Mouse (Mus musculus) frontal cortex, adult (tissue): ENCODE data around the gene Exosc1.

Experiments used
- ATAC-seq: cut with Nextera tagmentation; 2 replicates; pipeline ENCODE4 v1.9.2; 2017; ENCODE audit warnings: mild to moderate bottlenecking, moderate library complexity, mixed read lengths; ENCODE audit not compliant: low TSS enrichment

Gene Exosc1

DNA sequence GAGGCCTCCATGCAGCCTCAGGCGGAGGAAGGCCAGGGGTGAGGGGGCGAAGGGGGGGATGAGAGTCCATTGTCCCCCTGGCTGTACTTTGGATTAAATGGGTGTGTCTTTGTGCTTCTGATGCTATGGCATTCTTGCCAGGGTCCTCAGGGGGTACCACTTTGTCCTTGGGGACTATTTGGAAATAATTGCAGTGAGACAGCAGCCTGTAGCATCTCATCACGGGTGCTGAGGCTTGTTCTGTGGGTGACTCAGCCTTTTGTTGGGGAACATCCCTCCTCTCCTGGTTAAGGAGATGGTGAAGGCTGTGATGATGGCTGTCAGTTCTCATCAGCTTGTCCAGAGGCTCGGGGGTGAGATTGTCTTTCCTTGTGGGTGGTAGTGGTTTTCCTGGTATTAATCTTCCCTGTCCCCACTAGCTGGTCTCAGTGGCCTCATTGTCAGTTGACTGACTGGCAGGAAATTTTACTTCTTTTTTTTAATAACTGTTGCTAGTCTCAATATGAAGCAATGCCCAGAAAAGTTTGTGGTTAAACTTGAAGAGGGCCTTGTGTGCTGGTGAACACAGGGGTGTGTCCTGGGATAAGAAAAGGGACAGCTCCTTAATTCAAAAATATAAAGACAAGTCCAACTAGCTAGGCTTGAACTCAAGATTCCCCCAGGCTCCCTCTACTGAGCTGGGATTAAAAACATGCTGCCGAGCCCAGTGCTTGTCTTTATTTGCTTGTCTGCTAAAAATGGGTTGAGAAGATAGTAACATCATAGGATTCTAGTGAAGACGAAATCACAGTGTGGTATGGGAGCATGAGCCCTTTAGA is 19.2 kb downstream of the Exosc1 start:
- no peak for ATAC-seq

DNA sequence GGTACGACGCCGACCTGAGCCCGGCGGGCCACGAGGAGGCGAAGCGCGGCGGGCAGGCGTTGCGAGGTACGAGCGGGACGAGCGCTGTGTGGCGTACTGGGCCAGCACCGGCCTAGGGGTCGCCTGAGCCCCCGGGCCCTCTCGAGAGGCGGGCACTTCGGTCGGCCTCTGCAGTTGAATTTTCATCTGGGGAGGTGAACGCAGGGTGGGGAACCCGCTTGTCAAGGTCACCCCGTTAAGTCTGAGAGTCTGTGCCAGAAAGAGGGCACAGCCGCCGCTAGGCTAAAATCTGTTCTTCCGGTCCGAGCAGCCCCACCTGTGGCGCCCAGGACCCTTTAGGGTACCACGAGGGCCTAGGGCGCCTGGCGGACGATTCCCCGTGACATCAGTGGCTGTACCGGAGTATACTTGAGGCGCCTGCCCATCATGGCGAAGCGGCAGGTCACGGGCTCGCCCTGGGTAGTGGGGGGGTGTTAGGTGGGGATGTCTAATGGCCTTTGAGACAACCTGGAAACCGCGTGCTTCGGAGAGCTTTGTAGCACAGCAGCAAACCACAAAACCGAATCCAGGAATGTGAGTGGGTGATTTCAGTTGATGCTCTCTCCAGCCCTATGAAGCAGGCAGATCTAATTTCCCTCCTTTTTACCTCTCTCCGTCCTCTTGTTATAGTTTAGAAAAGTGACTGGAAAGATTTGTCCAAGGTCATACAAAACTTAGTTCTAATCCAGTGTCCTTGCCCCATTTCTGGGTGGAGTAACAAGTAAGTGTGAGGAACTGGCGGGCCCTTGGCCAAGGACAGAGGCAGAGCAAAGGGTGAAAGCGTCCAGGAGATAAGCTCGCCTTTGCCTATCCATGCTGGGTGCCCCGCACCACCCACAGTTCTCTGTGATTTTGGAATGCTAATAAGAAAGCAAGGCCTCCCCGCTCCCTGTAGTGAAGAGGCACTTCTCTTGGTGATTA is 20.8 kb downstream of the Exosc1 start:
- ATAC-seq: peak; percentile 31

DNA sequence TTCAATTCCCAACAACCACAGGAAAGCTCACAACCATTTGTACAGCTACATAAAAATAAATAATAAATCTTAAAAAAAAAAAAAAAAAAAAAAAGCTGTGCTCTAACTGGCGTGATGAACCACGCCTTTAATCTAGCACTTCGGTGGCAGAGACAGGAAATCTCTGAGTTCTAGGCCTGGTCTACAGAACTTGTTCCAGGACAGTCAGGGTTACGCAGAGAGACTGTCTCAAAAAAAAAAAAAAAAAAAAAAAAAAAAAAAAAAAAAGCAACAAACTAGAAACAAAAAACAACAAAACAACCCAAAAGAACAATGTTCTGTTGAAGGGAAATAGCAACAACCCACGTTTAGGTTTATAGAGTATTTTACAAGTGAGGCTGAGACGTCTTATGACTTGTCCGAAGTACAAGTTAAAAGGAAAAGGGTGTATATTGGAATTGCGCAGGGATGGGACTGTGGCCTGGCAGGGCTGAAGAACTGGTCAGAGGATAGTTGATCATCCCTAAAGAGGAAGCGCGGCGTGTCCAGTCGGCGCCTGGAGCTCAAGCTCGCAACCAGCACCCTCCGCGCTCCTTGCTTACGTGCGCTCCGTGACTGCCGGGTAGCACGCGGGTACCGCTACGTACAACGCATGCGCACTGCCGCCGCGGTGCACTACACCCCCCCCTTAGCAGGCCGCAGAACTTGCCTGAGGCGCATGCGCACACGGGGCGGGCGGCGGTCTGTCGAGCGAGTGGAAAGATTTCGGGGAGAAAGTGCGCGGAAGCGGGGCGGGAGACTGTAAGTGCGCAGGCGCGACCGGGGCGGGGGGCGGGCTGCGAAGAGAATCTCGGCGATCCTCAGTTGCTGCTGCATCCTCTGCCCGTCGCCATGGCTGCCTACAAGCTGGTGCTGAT is 21.8 kb downstream of the Exosc1 start, which contains the start of gene Pgam1:
Gene Pgam1 (plus strand): TSS at position 746 of the 896 bp plus-strand sequence.
- ATAC-seq: peak; percentile 91

DNA sequence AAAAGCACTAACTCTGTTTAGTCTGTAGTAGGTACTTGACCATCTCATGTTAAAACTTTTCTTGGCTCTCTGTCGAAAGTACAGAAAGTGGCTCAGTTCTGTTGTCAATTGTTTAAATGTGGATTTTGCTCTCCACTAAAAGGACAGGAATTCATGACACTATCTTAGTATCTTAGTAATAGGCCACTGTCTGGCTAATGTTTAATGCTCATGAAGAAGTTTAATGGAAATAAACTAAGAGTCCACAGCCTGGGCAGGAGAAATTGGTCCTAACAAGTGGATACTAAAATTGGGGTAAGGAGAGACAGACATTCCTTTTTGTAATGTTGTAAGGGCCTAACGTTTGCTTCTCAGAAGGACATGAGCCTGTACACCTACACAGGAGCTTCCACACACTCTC is 22.8 kb downstream of the Exosc1 start:
- no peak for ATAC-seq

DNA sequence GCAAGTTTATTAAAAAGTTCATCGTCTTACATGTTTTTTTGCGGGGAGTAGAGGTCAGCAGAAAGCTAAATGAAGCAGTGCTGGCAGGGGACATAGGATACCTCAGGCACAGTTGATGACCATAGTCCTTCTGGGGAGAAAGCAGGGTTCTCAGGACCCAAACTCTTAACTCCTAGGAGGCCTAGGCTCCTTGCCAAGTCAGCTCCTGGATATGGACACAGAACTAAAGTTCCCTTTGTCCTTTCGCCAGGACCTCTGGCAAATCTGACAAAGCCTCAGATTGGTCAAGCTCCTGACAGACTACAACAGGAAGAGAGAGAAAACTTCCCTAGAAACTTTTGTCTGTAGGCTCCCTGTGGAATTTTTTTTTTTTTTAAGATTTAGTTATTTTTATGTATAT is 24.5 kb downstream of the Exosc1 start:
- ATAC-seq: no peak

DNA sequence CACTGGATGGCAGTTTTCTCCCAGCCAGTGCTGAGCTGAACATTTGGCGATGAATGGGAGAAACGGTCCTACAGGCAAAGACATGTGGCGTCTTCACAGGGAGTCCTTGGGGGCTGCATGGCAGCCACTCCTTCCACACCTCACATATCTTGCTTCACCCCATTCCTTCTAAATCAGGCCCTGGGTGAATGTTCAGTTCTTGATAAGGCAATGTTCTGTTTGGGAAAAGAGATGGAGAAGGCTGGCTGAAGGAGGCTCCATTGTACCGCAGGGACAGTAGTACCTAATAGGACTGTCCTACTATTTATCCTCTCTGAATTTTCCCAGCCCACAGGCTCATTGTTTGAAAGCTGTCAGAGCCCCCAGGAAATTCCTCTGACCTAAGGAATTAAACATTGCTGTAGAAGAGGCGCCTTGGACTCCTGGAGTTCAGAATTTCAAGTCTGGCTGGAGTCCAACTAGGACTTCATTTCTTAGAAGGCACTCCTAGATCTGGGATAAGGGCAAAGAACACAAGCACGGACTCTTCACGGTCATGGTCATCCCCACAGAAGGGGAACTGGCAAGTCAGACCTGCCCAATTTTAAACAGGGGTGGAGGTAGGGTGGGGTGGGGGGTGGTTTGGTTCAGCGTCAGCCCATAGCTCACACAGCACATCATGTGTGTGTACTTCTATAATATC is 26.0 kb downstream of the Exosc1 start:
- ATAC-seq: 0 out of 2 replicates have a peak, but pooled peaks have one; percentile 32

DNA sequence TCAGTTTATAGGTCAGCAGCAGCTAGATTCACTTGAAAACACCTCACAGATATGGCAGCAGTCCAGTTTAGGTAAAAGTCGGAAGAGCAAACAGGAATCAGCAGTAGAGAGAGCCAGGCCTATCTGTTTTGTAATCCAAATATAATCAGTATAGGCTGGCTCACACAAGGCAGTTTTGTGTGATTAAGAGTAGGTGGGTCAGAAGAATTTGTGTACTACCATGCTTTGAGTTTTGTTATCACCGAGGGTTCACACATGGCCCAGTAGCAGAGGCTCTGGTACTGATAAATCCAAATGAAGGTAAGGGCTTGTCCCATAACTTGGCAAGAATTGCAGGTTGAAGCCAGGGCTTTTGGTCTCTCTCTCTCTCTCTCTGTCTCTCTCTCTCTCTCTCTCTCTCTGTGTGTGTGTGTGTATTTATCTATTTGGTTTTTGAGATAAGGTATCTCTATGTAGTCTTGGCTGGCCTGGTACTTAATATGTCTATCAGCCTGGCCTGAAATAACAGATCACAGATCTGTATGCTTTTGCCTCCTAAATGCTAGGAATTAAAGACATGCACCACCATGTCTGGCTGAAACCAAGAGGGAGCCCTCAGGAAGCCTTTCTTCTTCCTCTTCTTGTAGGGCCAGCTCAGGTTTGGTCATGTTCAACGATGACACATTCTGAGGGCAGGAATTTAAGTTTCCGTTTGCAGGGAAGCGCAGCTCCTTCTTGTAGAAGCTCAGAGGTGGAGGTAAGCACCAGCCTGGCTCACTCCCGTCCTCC is 26.7 kb downstream of the Exosc1 start:
- ATAC-seq: no peak; the same call in 1 of the 2 replicates

DNA sequence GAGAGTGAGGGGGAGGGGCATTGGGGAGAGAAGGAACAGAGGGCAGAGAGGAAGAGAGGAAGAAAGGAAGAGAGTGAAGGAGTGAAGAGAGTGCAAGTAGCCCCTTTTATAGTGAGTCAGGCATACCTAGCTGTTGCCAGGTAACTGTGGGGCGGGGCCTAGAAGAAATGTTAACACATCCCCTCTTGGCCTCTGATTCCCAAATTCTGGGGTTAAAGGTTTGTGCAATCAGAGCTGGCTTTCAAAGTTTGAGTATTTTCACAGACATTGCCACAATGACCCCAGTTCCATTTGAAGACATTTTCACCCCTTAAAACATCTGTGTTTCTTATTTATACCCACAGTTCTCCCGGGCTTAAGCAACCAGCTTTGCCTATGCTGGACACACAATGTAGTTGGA is 28.0 kb downstream of the Exosc1 start:
- ATAC-seq: no peak

DNA sequence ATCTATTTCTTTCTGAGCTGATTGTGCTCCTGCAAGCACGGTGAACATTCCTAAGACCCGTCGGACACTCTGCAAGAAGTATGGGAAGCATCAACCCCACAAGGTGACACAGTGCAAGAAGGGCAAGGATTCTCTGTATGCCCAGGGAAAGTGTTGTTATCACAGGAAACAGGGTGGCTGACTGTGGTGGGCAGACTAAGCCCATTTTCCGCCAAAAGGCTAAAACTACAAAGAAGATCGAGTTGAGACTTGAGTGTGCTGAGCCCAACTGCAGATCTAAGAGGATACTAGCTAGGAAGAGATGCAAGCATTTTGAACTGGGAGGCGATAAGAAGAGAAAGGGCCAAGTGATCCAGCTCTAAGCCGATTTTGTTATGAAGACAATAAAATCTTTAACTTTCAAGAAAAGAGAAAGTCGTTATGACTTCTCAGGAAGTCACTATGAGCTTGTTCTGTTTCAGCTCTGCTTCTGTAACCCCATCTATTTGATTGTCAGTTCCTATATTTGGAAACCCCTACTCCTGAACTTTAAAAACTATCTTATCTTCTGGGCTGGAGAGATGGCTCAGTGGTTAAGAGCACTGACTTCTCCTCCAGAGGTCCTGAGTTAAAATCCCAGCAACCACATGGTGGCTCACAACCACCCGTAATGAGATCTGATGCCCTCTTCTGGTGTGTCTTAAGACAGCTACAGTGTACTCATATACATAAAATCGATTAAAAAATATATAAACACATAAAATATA is 30.2 kb downstream of the Exosc1 start:
- no peak for ATAC-seq

DNA sequence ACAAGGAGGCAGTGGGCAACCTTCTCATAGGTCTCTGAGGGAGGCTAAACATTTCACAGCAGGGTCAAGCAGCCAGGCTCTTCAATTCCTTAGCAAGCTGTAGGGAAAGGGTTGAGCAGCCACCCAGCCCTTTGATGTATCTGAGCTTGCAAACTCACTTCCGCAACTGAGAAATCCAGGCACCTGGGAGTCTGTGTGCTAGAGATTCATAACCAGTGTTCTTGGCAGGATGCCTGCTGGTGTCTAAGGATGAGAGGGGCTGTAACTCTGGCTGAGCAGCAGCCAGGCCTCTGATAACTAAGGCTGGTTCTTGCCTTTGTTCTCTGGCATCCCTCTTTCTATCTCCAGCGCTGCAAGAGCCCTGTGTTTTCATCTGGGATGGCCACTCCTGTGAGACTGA is 31.5 kb downstream of the Exosc1 start:
- no peak for ATAC-seq

DNA sequence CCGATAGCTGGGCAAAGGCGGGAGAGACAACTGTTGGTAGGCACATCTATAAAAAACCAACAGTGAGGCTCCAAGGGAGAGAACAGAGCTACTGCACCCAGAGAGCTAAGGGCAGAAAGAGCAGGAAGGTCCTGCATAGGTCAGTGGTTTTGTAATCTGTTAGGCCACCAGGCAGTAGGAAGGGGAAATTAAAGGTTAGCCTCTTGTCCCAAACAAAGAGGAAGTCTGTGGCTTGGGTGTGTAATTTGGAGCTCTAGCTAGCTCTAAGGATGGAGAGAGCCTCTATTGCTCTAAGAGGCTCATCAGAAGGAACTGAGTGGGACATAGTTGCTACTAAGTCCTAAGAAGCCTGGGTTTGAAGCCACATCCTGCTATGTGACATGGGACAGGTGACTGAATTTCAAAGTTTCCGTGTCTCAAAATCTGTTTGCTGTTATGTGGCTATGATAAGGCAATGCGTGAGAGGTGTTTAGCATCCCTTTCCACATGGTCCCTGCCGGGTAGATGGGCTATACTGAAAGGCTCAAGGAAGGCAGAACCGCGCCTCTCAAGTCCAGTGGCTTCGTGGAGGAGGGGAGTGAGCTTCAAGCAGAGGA is 32.6 kb downstream of the Exosc1 start:
- no peak for ATAC-seq

DNA sequence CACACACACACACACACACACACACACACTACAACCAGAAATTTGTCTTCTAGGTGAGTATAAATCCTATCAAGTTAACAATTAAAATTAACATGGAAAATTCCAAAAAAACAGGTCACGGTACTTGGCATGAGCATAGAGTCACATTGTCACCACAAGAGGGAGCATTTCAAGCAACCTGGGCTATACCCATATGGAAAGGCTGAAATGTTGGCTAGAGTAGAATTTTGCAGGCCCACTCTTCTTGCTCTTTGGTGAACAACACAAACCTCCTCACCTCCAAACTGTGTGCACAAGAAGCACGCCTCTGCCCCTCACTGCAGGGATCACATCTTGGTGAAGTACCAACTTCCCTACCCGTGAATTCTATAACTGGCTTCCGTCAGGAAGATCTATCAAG is 34.4 kb downstream of the Exosc1 start:
- ATAC-seq: peak; percentile 54

DNA sequence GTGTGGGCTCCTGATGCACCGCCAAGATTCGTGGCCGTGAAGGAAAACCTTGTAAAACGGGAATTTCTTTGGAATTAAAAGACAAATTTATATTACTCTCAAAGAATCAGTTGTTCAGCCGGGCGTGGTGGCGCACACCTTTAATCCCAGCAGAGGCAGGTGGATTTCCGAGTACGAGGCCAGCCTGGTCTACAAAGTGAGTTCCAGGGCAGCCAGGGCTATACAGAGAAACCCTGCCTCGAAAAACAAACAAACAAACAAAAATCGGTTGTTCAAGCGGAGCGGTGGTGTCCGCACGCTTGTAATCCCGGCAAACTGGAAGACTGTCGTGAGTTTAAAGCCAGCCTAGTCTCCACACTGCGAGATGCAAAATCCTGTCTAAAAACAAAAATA is 36.9 kb downstream of the Exosc1 start:
- no peak for ATAC-seq

DNA sequence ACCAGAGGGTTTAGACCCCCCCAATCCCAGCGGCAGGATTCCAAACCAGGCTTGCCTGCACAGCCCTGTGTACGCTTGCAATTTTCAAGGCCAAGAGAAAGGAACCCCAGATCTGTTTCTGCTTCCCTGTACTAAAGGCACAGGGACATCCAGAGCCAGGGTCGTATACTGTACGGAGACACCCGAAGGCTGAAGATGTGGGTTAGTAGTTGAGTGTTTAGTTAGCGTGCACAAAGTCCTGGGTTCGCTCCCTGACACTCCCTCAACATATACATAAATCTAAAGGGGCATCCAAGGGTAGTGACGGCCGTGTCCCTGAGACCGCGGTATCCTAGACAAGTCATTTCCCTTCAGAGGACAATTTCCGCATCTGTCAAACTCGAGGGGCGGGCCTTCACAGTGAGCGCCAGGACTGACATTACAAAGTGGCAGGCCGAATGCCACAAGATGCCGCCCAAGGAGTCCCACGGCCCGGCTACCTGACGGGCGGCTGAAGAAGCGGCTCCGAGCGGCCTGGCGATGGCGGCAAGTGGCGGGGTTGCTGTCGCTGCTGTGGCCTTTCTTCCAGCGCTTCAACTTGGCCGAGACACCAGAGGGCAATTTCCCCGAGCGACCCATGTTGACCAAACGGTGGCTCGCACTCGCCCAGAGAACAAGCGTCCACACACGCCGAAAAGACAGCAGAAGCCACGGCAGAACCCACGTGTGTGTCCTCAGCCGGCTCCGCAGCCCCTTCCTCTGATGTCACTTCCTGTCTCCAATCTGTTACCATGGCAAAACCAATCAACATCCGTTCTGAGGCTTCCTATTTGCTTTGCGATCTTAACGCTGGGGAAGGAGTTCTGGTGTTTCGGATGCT is 37.5 kb downstream of the Exosc1 start, which contains the start of gene Rrp12:
Gene Rrp12 (minus strand): TSS at position 714 of the 859 bp plus-strand sequence.
- ATAC-seq: peak; percentile 99

DNA sequence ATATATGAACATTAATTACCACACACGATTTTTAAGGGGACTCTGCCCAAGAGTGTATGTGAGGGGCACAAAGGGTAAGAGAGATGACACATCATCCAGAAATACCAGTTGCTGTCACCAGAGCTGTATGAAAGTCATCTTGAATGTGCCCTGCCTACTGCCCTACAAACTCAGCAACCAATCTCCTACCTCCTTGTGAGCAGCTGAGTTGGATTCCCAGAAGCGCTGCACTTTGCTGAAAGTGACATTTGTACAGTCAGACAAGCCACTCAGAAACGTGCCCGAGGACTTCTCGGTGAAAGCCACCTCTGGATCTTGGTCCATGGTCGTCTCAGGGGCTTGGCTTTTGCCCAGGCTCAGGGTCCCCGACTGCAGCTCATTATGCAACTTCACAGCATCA is 38.3 kb downstream of the Exosc1 start:
- no peak for ATAC-seq

DNA sequence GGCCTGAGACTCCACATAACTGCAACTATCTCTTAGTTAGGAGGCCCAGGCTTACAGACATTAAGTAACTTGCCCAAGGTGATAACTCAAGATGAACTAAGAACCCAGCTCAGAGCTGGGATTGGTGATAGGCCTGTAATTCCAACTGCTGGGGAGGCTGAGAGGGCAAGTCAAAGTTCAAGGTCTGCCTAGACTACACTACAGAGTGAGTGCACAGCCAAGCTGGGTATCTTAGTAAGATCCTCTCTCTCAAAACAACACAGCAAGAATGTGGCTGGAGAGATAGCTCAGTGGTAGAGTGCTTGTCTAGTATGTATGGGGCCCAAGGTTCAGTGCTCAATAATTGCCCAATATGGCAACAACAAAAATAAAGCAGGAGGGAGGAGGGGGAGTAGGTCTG is 45.0 kb downstream of the Exosc1 start:
- ATAC-seq: no peak

DNA sequence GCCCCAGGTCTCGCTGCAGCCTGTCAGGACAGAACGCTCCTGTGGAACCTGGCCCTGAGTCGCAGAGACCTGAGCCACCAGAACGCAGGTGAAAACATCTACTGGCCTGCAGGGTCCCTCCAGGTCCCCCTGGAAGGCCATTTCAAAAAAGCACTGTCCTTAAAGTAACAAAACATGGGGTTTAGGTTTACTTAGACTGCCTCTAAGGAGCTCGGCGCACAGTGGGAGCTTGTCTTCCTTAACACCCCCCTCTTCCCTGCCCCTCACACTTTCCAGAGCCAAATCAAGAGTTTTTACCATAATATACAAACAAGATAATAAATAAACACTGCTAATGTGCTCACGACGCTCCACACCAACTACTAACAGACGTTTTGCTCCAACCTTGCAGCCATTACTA is 49.3 kb downstream of the Exosc1 start:
- ATAC-seq: no peak

DNA sequence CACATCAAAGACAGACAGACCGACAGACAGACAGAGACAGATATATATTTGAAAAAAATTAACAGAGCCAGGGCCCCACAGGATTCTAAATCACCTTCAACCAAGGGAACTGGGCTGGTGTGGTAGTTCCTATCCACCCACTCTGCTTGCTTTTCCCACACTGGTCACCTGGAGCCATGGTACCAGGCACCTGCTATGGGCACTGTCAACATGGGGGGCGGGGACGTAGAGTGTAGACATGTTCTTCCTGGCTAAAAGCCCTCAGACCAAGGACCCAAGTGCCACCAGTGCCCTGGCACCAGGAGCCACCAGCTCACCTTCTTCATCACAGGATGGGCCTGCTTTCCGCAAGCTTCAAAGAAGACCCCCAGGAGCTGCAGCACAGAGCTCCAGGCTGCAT is 51.4 kb downstream of the Exosc1 start:
- no peak for ATAC-seq
